Mouse (Mus musculus) lung, postnatal 36 days (tissue): ENCODE measurements around the gene Fbxw18.
"Not testable (repeated sequence)": the region's sequence is repeated elsewhere in the genome, so short reads cannot be mapped to it uniquely, and the experiment has no call there.

ENCODE experiments used
- DNase-seq: peaks from one replicate; pipeline ENCODE4 v3.0.0; 2022; ENCODE audit warnings: mixed read lengths

Gene Fbxw18

DNA sequence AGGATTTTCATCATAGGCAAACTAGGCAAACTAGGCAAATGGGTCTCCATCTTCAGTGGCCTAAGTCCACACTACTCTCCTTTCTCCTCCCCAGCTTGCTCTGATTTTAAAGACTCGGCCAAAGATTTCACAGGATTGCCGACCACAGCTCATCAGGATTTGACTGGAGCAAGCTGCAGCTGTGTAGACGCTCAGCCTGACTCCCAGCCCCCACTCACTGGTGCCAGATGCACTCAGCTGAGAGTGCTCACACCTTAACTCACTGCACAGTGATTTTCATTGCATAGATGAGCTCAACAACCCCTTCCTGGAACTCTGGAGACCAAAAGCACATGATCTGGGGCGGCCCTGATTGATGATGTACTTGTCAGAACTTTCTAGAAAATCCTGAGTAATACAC lies at the start of gene Fbxw18:
Gene Fbxw18, minus strand, starts transcription at position 101 of the 400 bp plus-strand sequence.
- DNase-seq: not testable (repeated sequence)

DNA sequence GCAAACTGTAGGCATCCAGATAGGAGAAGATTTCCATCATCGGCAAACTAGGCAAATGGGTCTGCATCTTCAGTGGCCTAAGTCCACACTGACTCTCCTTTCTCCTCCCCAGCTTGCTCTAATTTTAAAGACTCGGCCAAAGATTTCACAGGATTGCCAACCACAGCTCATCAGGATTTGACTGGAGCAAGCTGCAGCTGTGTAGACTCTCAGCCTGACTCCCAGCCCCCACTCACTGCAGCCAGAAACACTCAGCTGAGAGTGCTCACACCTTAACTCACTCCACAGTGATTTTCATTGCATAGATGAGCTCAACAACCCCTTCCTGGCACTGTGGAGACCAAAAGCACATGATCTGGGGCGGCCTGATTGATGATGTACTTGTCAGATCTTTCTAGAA lies 43.5 kb upstream of the Fbxw18 start, which contains the start of gene Fbxw26:
Gene Fbxw26, minus strand, starts transcription at position 101 of the 400 bp plus-strand sequence.
- not testable (repeated sequence) for DNase-seq

DNA sequence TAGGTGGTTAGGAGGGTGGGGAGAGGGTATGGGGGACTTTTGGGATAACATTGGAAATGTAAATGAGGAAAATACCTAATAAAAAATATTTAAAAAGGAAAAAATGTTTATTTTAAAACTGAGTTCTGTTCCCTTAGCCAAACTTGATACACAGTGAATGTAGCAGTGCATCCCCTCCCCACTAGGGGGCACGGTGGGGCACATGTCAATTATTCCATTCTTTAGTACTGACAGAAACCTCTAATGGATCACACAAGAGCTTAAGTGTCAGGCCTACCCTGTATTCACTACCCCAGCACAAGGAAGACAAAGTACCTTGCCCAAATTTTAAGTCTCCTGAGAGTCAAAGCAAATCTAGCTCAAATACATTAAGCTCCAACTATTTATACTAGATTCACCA lies 17.2 kb downstream of the Fbxw18 start:
- peak; percentile 49 for DNase-seq

DNA sequence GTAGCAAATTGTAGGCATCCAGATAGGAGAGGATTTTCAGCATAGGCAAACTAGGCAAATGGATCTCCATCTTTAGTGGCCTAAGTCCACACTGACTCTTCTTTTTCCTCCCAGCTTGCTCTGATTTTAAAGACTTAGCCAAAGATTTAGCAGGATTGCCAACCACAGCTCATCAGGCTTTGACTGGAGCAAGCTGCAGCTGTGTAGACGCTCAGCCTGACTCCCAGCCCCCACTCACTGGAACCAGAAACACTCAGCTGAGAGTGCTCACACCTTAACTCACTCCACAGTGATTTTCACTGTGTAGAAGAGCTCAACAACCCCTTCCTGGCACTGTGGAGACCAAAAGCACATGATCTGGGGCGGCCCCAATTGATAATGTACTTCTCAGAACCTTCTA lies 37.9 kb downstream of the Fbxw18 start, which contains the start of gene Fbxw25:
Gene Fbxw25, minus strand, starts transcription at position 101 of the 400 bp plus-strand sequence.
- not testable (repeated sequence) for DNase-seq
